Mouse (Mus musculus): ENCODE results near the gene Slc35f5.

GRCm38 (mm10) chr1:125537776-125538175 is 22.6 kb upstream of the Slc35f5 start:
- TF ChIP-seq CTCF (IDR thresholded peaks at IDR 0.05; ENCODE audit: borderline replicate concordance, extremely low read depth, insufficient read depth, insufficient read length) (no peak), POLR2A (IDR thresholded peaks at IDR 0.05; ENCODE audit: borderline replicate concordance, extremely low read depth, insufficient read depth, insufficient read length, poor library complexity, severe bottlenecking) (no peak)

Measured in brain, embryonic 14.5 days (tissue).